Comparison of ENCODE assay signal across 16 mouse cellular contexts in the genomic region with DNA sequence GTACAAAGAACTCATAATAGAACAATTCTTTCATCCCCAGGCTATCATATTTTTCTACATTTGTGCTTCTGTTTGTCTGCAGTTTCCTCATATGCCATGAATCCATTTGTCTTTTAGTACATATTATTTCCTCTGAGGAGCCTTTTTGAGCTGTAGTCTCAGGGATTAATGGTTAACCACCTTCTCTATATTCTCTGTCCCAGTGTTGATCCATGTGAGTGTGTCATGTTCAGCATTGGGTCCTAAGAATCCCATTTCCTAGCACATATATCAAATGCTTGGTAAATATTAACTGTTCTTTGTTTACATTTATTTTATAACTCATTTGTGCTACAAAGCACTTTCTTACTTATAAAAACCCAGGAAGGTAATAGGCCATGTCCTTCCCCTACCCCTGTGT.
"Had no signal": no experiment of that assay in that cellular context is flagged by ENCODE, and none has a peak within 500 bp of the region (broad histone marks: within the 10 kb centered on the region; RNA-seq: fewer than 3 reads in every experiment).

No protein-coding gene starts in this region.

- H3K36me3 ChIP-seq: neural tube, embryonic 12.5 days; neural tube, embryonic 15.5 days; stomach, embryonic 15.5 days had no signal

- H3K4me1 ChIP-seq: neural tube, embryonic 12.5 days; neural tube, embryonic 13.5 days; neural tube, embryonic 15.5 days; stomach, embryonic 15.5 days had no signal

- H3K9ac ChIP-seq: neural tube, embryonic 12.5 days; neural tube, embryonic 13.5 days; neural tube, embryonic 15.5 days; stomach, embryonic 15.5 days had no signal

- H3K27me3 ChIP-seq: neural tube, embryonic 12.5 days; neural tube, embryonic 13.5 days; neural tube, embryonic 15.5 days; stomach, embryonic 15.5 days had no signal

- H3K4me2 ChIP-seq: neural tube, embryonic 12.5 days; neural tube, embryonic 13.5 days; neural tube, embryonic 15.5 days; stomach, embryonic 15.5 days had no signal

- DNase-seq: retina, postnatal 1 day; right cerebral cortex, adult 18-20 months; right cerebral cortex, postnatal 14 days; right cerebral cortex, postnatal 25 days; right cerebral cortex, postnatal 4 days; spleen, adult 18-20 months; thymus, adult 18-20 months; thymus, adult 2 months; thymus, postnatal 14 days; thymus, postnatal 25 days; thymus, postnatal 36 days; thymus, postnatal 4 days had no signal

- H3K27ac ChIP-seq: neural tube, embryonic 12.5 days; neural tube, embryonic 13.5 days; neural tube, embryonic 15.5 days; stomach, embryonic 15.5 days had no signal

- H3K4me3 ChIP-seq: neural tube, embryonic 12.5 days; neural tube, embryonic 13.5 days; neural tube, embryonic 15.5 days; stomach, embryonic 15.5 days had no signal

- H3K9me3 ChIP-seq: neural tube, embryonic 12.5 days; neural tube, embryonic 13.5 days; neural tube, embryonic 15.5 days; stomach, embryonic 15.5 days had no signal
